Mouse (Mus musculus) heart, postnatal 0 days (tissue): Measurements from ENCODE around the gene Myod1.

ENCODE experiments used
- CTCF ChIP-seq: IDR thresholded peaks from 2 replicates; pipeline ENCODE4 v1.5.1; 2016; ENCODE audit warnings: antibody characterized with exemption, control low read depth, low read depth
- EP300 ChIP-seq: IDR thresholded peaks from 2 replicates; pipeline ENCODE4 v1.6.1; 2016; ENCODE audit warnings: antibody characterized with exemption, low read depth

DNA sequence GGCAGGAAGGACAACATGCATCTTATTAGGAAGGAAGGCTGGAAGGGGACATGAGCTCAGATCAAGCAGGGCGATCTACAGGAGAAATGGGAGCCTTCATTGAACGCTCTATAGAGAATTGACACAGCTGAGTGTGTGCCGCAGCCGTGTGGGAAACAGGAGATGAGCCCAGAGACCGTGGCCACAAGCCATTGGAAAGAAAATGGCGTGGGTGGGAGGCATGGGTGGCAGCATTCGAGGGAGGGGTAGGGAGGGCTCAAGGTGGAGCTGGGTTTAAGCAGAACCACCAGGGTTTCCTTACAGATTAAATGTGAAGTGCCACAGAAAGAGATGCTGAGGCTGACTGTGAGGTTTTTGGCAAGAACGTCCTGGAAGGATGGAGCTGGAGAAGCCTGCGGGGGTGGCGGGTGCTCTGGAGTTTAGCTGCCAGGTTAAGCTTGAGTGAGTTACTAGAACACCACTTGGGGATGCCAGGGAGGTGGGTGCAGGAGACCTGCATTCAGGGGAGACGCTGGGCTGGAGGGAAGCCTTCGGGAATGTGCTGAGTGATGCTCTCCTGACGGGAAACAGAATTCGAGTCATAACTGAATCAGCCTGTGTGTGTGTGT, 39.6 kb downstream of the Myod1 start:
- TF ChIP-seq CTCF (no peak), EP300 (no peak)
